Mouse (Mus musculus): ENCODE measurements around the gene Klhl8.

- no peak for TF ChIP-seq CTCF (IDR thresholded peaks at IDR 0.05; ENCODE audit: low read depth, low read length)
- TF ChIP-seq GATA1 (IDR thresholded peaks at IDR 0.05; ENCODE audit: borderline replicate concordance, low read length), result no peak
- TF ChIP-seq TAL1 (conservative IDR thresholded peaks at IDR 0.05; ENCODE audit: low read depth, low read length), result no peak
- TF ChIP-seq POLR2AphosphoS5 (IDR thresholded peaks at IDR 0.05; ENCODE audit: insufficient replicate concordance, low read depth, low read length), result no peak
Measured at GRCm38 (mm10) chr5:103907844-103908243, 3.2 kb downstream of the Klhl8 start.
